Mouse (Mus musculus) central nervous system, embryonic 11.5 days (tissue): Measurements from ENCODE around the gene Sapcd2. TPM values are rescaled to one million over a fixed set of nuclear protein-coding genes. Genes with fewer than 3 reads are reported as not detected.

Experiments
- polyA plus RNA-seq: library from polyadenylated mRNA; depleted of rRNA; stranded (reverse); fragments of >200 nt; gene quantifications from 2 replicates; pipeline ENCODE4 v1.2.3, GENCODE M21; 2012; rRNA removed

Sapcd2 gene
- 64.9 and 72.9 TPM in 2 replicates for polyA plus RNA-seq

DNA sequence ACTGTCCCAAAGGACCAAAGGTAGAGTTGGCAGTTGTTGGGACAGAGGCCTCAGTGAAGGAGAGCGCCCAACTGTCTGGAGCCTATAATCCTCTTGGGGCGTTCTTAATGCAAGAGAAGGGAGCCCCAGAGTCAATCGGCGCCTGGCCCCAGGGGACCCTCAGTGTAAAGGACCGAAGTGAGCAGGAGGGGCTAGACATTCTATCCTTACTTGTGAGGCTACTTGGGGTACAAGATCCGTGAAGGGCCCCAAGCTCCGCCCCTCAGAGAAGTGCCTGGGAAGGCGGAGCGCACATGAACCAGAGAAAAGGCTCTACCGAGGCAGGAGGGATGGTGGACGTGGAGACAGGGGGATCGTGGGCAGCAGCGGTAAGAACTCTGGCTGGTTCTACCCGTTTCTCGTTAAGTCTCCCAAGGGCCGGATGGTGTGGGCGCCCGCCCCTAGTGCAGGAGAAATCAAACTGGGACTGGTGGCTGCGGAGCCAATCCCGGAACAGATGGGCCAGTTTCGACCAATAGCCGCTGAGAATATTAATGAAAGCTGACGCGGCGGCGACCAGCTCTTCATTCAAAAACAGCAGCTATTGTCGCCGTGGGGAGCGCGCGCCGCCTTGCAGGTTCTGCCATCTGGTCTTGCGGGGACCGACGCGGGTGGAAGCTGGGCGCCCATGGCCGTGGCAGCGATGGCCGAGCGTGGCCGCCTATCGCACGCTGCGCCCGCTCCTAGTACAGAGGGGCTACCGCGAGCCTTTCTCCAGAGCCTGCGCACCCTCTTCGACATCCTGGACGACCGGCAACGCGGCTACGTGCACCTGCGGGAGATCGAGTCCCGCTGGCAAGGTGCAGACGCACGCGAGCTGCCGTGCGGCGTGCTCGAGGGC, at the start of gene Sapcd2:
Gene Sapcd2 (plus strand): TSS at position 558 of the 880 bp plus-strand sequence.

DNA sequence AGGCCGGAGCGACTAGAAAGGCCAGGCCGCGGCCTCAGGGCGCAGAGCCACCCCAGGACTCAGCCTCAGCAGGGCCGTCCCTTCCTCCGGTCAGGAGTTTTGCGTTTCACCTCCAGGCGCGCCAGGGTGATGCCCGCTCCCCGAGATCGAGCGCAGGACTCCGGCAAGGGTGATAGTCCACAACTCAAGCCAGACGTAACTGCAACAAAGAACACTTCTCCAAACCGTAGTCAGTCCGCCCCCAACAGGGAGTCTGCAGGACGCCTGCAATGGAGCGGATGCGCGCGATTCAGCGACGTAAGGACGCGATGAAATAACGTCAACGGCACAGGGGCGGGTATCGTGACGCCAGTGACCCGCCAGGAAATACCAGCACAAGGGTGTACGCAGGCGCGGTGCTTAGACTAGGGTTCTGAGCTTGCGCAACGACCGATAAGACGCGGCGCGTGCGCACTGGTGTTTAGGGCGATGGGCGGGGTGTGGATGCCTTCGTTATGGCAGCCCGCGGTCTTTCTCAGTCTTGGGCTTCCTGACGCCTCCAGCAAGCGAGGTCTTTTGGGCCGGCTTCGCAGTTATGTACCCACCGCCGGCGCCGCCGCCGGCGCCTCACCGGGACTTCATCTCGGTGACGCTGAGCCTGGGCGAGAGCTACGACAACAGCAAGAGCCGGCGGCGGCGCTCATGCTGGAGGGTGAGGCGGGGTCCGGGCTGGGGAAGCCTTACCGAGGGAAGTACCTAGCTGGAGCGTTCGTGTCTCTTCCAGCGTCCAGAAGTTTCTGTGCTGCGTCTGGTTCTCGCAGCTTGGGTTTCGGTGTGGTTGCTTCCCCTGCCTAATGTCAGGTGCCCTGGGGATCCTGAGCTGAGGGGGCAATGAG, 39.6 kb upstream of the Sapcd2 start, which contains the start of gene Man1b1:
Gene Man1b1 (plus strand): TSS at position 53 of the 875 bp plus-strand sequence.

GRCm38 (mm10) chr2:25356208-25357079, 15.7 kb upstream of the Sapcd2 start, which contains the start of gene Dpp7:
Dpp7 (minus strand) TSS chr2:25356359.

GRCm38 (mm10) chr2:25365091-25365761, 6.9 kb upstream of the Sapcd2 start, which contains the start of gene Uap1l1:
Uap1l1 (minus strand) TSS chr2:25365682.

DNA sequence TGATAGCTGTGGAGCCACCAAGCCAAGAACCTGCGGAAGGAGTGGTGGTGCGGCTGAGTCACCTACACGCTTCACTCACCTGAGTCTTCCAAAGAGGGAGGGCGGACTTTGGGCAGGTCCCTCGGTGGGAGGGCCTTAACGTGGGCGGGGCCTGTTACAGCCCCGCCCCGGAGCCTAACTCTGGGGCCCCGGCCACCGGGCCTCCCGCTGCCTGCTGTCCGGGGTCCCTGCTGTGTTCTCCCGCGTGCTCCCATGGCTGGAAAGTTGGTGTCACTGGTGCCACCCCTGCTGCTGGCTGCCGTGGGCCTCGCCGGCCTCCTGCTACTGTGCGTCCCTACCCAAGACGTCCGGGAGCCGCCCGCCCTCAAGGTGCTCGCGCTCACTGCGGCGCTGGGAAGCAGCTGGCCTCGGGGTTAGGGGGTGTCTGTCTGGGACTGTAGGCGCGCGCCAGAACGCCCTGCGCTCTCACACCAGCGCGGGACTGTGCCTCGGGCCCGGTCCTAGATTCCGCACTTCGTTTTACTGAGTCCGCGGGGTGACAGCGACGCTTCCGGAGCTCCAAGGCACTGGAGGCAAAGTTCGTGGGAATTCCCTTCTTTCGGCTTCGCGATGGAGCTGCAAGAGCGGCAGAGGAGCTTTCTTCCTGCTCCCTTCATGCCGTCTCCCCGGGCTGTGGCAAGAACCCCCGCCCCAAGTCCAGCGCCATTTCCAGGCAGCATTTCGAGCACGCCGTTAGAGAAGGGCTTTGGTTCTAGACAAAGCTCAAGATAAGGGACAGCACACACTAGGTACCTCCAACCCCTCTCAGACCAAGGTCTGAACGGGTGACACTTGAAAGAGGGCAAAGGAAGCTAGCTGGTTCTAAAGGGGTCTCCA, 23.8 kb downstream of the Sapcd2 start, which contains the start of gene Entpd2:
Gene Entpd2 (plus strand): TSS at position 154 of the 876 bp plus-strand sequence.

GRCm38 (mm10) chr2:25399051-25399450, 26.9 kb downstream of the Sapcd2 start, which contains the start of gene Npdc1:
Npdc1 (plus strand) TSS chr2:25399351.

DNA sequence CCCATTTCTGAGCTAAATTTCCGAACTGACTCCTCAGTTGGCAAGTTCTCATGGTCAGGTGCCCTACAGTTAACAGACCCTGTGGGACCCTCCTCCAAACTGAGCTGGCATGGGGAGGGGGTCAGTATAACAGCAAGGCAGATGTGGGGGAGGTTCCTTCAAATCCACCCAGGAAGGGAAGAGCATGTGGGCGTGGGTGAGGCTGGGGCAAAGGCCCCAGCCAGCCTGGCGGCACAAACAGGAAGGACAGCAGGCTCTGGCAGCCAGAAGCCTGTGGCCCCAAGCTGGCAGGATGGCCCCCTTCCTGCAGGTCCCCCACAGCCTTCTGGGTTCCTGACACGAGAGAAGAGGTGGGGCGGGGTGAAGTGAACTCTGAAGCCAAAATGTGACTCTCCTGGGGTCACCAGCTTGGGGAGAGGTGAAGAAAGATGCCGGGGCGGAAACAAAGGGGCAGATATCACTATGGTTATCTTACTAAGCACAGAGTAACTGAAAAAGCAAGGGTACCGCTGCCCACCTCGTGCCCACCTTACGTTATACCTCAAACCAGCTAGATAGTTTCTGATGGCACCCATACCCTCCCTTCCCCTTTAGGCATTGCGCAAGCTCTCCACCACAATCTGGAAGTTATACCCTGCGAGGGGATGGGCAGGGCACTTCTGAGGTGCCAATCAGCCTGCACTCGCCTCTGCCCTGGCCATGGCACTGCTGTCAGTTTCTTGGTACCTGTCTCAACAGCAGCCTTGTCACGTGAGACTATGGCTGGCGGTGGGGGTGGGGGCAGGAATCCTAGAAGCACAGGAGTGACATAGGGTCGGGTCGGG, 50.7 kb downstream of the Sapcd2 start, which contains the start of gene Fut7:
Gene Fut7 (plus strand): TSS at position 681 of the 824 bp plus-strand sequence.

Other genes with a start within 250 kb of the Sapcd2 start
- 61.4 and 82.9 TPM in 2 replicates for gene Nrarp, start 191.6 kb upstream of the Sapcd2 start, polyA plus RNA-seq
- gene Tor4a, start 175.4 kb upstream of the Sapcd2 start, polyA plus RNA-seq: 1.9 and 2.3 TPM in 2 replicates
- 76.7 and 116 TPM in 2 replicates for gene Nelfb, start 160.8 kb upstream of the Sapcd2 start, polyA plus RNA-seq
- not detected in 2 replicates for gene Stpg3, start 157.7 kb upstream of the Sapcd2 start, polyA plus RNA-seq
- gene Fam166a, start 153.6 kb upstream of the Sapcd2 start, polyA plus RNA-seq: 0.14 TPM in 1 of 2 replicates, not detected in the other
- gene Tubb4b, start 147.6 kb upstream of the Sapcd2 start, polyA plus RNA-seq: 438 and 534 TPM in 2 replicates
- 0.04 TPM in 1 of 2 replicates, not detected in the other for gene Slc34a3, start 138.0 kb upstream of the Sapcd2 start, polyA plus RNA-seq
- 0.02 TPM in 1 of 2 replicates, not detected in the other for gene Rnf224, start 135.5 kb upstream of the Sapcd2 start, polyA plus RNA-seq
- gene Rnf208, start 130.1 kb upstream of the Sapcd2 start, polyA plus RNA-seq: 25.3 and 26.0 TPM in 2 replicates
- gene Cysrt1, start 129.9 kb upstream of the Sapcd2 start, polyA plus RNA-seq: 0.16 TPM in 1 of 2 replicates, not detected in the other
- gene AL732309.1, start 125.5 kb upstream of the Sapcd2 start, polyA plus RNA-seq: 8.1 and 14.5 TPM in 2 replicates
- gene Tmem203, start 116.9 kb upstream of the Sapcd2 start, polyA plus RNA-seq: 22.0 and 23.7 TPM in 2 replicates
- 4.1 and 4.2 TPM in 2 replicates for gene Tprn, start 109.7 kb upstream of the Sapcd2 start, polyA plus RNA-seq
- gene Ssna1, start 99.9 kb upstream of the Sapcd2 start, polyA plus RNA-seq: 131 and 133 TPM in 2 replicates
- gene Anapc2, start 99.8 kb upstream of the Sapcd2 start, polyA plus RNA-seq: 106 and 109 TPM in 2 replicates
- not detected in 2 replicates for gene Tmem210, start 84.2 kb upstream of the Sapcd2 start, polyA plus RNA-seq
- not detected in 2 replicates for gene Lrrc26, start 82.4 kb upstream of the Sapcd2 start, polyA plus RNA-seq
- 1.6 and 2.0 TPM in 2 replicates for gene Grin1, start 53.1 kb upstream of the Sapcd2 start, polyA plus RNA-seq
- 29.2 and 34.9 TPM in 2 replicates for gene Man1b1, start 40.0 kb upstream of the Sapcd2 start, polyA plus RNA-seq
- gene Dpp7, start 16.0 kb upstream of the Sapcd2 start, polyA plus RNA-seq: 22.1 and 29.3 TPM in 2 replicates
- 2.9 and 5.3 TPM in 2 replicates for gene Uap1l1, start 6.6 kb upstream of the Sapcd2 start, polyA plus RNA-seq
- 0.11 and 0.17 TPM in 2 replicates for gene Entpd2, start 23.6 kb downstream of the Sapcd2 start, polyA plus RNA-seq
- gene Npdc1, start 27.0 kb downstream of the Sapcd2 start, polyA plus RNA-seq: 146 and 170 TPM in 2 replicates
- 0.06 and 0.31 TPM in 2 replicates for gene Fut7, start 50.9 kb downstream of the Sapcd2 start, polyA plus RNA-seq
- 15.7 and 15.9 TPM in 2 replicates for gene Abca2, start 56.4 kb downstream of the Sapcd2 start, polyA plus RNA-seq
- gene Clic3, start 84.5 kb downstream of the Sapcd2 start, polyA plus RNA-seq: 0.16 and 0.36 TPM in 2 replicates
- 23.7 and 35.7 TPM in 2 replicates for gene Paxx, start 88.8 kb downstream of the Sapcd2 start, polyA plus RNA-seq
- gene Ptgds, start 97.7 kb downstream of the Sapcd2 start, polyA plus RNA-seq: 0.34 and 0.41 TPM in 2 replicates
- not detected in 2 replicates for gene Lcn12, start 121.6 kb downstream of the Sapcd2 start, polyA plus RNA-seq
- gene Fbxw5, start 128.4 kb downstream of the Sapcd2 start, polyA plus RNA-seq: 27.8 and 30.7 TPM in 2 replicates
- gene C8g, start 129.4 kb downstream of the Sapcd2 start, polyA plus RNA-seq: 3.8 and 4.0 TPM in 2 replicates
- 16.0 and 18.2 TPM in 2 replicates for gene Traf2, start 174.6 kb downstream of the Sapcd2 start, polyA plus RNA-seq
- gene Edf1, start 185.5 kb downstream of the Sapcd2 start, polyA plus RNA-seq: 165 and 237 TPM in 2 replicates
- gene Mamdc4, start 202.5 kb downstream of the Sapcd2 start, polyA plus RNA-seq: 8.2 and 8.8 TPM in 2 replicates
- gene Phpt1, start 202.9 kb downstream of the Sapcd2 start, polyA plus RNA-seq: 154 and 192 TPM in 2 replicates
- 1.2 and 1.4 TPM in 2 replicates for gene Ajm1, start 209.4 kb downstream of the Sapcd2 start, polyA plus RNA-seq
- 88.7 and 111 TPM in 2 replicates for gene Rabl6, start 236.2 kb downstream of the Sapcd2 start, polyA plus RNA-seq
- not detected in 2 replicates for gene Ccdc183, start 245.4 kb downstream of the Sapcd2 start, polyA plus RNA-seq
- gene Tmem141, start 249.7 kb downstream of the Sapcd2 start, polyA plus RNA-seq: 9.4 and 18.8 TPM in 2 replicates